Mouse (Mus musculus) megakaryocyte-erythroid progenitor cell, adult 5-6 weeks (primary cell): ENCODE results near the gene Clcn6. TPM values are rescaled to one million over a fixed set of nuclear protein-coding genes. Genes with fewer than 3 reads are reported as not detected.
"Not testable (repeated sequence)": the region's sequence is repeated elsewhere in the genome, so short reads cannot be mapped to it uniquely, and the experiment has no call there.

Experiments
- ATAC-seq: replicated peaks from 2 replicates; pipeline ENCODE4 v1.8.0; 2016; ENCODE audit warnings: mild to moderate bottlenecking, inconsistent platforms; ENCODE audit not compliant: severe bottlenecking, poor library complexity, low FRiP score, low TSS enrichment
- total RNA-seq, 2 experiments: library from RNA; stranded (forward) in 1 of 2; stranded (reverse) in 1 of 2; fragments of 200-1000, 215-1000 nt in 1 of 2; fragments of >200 nt in 1 of 2; fragmentation: Nextera tagmentation in 1 of 2; gene quantifications; 2 replicates each; pipeline ENCODE4 v1.2.3; 2014 to 2017

The Clcn6 gene
- total RNA-seq, 2 experiments from 2014 or later, result 2.9 to 6.9 TPM

- peak; percentile 94 for ATAC-seq
These were observed 7.9 kb upstream of the Clcn6 start for GRCm38 (mm10) chr4:148046450-148047031.

GRCm38 (mm10) chr4:148044113-148044512, 5.5 kb upstream of the Clcn6 start:
- no peak for ATAC-seq

GRCm38 (mm10) chr4:148043327-148043726, 4.7 kb upstream of the Clcn6 start:
- not testable (repeated sequence) for ATAC-seq

- no peak for ATAC-seq
These were observed 3.1 kb upstream of the Clcn6 start for GRCm38 (mm10) chr4:148041611-148042191.

GRCm38 (mm10) chr4:148040933-148041610, 2.5 kb upstream of the Clcn6 start:
- no peak for ATAC-seq

- no peak for ATAC-seq
These were observed 1.6 kb upstream of the Clcn6 start for GRCm38 (mm10) chr4:148040029-148040830.

GRCm38 (mm10) chr4:148039254-148040028, 820 bp upstream of the Clcn6 start:
- peak; percentile 4 for ATAC-seq

- no peak for ATAC-seq
These were observed 482 bp downstream of the Clcn6 start for GRCm38 (mm10) chr4:148038079-148038599.

GRCm38 (mm10) chr4:148035440-148035839, 3.2 kb downstream of the Clcn6 start:
- no peak for ATAC-seq

GRCm38 (mm10) chr4:148033858-148034410, 4.7 kb downstream of the Clcn6 start:
- ATAC-seq, result 0 out of 2 replicates have a peak, but pooled peaks have one; percentile 31

GRCm38 (mm10) chr4:148030506-148030905, 8.1 kb downstream of the Clcn6 start:
- ATAC-seq, result no peak

- no peak for ATAC-seq
These were observed 9.3 kb downstream of the Clcn6 start for GRCm38 (mm10) chr4:148029297-148029696.

GRCm38 (mm10) chr4:148024003-148024402, 14.6 kb downstream of the Clcn6 start:
- ATAC-seq, result no peak

GRCm38 (mm10) chr4:148018410-148018809, 20.2 kb downstream of the Clcn6 start:
- ATAC-seq, result no peak

GRCm38 (mm10) chr4:148016981-148017380, 21.6 kb downstream of the Clcn6 start:
- no peak for ATAC-seq

GRCm38 (mm10) chr4:148015418-148015817, 23.2 kb downstream of the Clcn6 start:
- ATAC-seq, result no peak

GRCm38 (mm10) chr4:148012216-148012615, 26.4 kb downstream of the Clcn6 start:
- ATAC-seq, result no peak

GRCm38 (mm10) chr4:148011332-148011731, 27.3 kb downstream of the Clcn6 start:
- ATAC-seq, result no peak

- ATAC-seq, result no peak
These were observed 29.0 kb downstream of the Clcn6 start for GRCm38 (mm10) chr4:148009641-148010040.
